Comparison of ENCODE assay signal across 17 mouse cellular contexts in the genomic region with DNA sequence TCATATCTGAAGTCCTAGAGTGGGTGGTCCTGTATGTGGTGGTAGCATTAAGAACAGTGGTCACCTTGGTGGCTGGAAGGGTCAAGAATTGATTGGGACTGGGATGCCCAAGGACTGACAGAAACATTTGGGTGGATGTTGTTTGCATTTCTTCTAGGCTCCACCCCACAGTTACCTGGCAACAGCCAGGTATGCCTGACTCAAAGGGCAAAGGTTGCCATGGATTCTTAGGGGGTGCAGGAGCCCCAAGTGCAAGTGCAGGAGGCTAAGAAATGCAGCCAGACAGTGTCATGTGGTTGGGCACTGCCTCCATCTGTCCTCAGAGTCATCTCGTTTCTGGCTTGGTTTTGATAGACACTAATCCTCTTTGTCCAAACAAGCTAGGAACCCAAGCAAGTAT.
"Had no signal": no experiment of that assay in that cellular context is flagged by ENCODE, and none has a peak within 500 bp of the region (broad histone marks: within the 10 kb centered on the region; RNA-seq: fewer than 3 reads in every experiment).

No protein-coding gene starts in this region.

- H3K9ac ChIP-seq: limb, embryonic 13.5 days; liver, embryonic 12.5 days; liver, embryonic 15.5 days; stomach, embryonic 15.5 days had no signal

- H3K4me2 ChIP-seq: limb, embryonic 13.5 days; liver, embryonic 12.5 days; liver, embryonic 15.5 days; midbrain, embryonic 11.5 days; stomach, embryonic 15.5 days had no signal

- H3K4me1 ChIP-seq: liver, embryonic 12.5 days; liver, embryonic 15.5 days; stomach, embryonic 15.5 days had no signal

- H3K36me3 ChIP-seq: stomach, embryonic 15.5 days had no signal

- H3K9me3 ChIP-seq: limb, embryonic 10.5 days; limb, embryonic 13.5 days; liver, embryonic 12.5 days; liver, embryonic 15.5 days; stomach, embryonic 15.5 days had no signal

- H3K4me3 ChIP-seq: limb, embryonic 10.5 days; limb, embryonic 13.5 days; liver, embryonic 12.5 days; liver, embryonic 15.5 days; stomach, embryonic 15.5 days had no signal

- ATAC-seq: inflammation-experienced regulatory T-cells, adult 6 months; liver, embryonic 12.5 days had no signal

- H3K27ac ChIP-seq: limb, embryonic 10.5 days; limb, embryonic 13.5 days; liver, embryonic 12.5 days; liver, embryonic 15.5 days; stomach, embryonic 15.5 days had no signal

- DNase-seq: kidney, adult 2 months; kidney, postnatal 10 days; kidney, postnatal 36 days; lung, adult 2 months; lung, postnatal 14 days; lung, postnatal 4 days; midbrain, embryonic 14.5 days; right cerebral cortex, postnatal 25 days; spleen, adult 18-20 months; thymus, postnatal 25 days had no signal

- H3K27me3 ChIP-seq: limb, embryonic 13.5 days; liver, embryonic 12.5 days; liver, embryonic 15.5 days; stomach, embryonic 15.5 days had no signal
